Mouse (Mus musculus) hindbrain, embryonic 13.5 days (tissue): ENCODE measurements around the gene Cd2bp2. TPM values are rescaled to one million over a fixed set of nuclear protein-coding genes. Genes with fewer than 3 reads are reported as not detected.

Experiments used
- ATAC-seq: fragments of 200-750 bp; cut with Nextera tagmentation; 2 replicates; pipeline ENCODE4 v1.8.0; 2017; ENCODE audit warnings: moderate TSS enrichment; ENCODE audit not compliant: low FRiP score
- H3K27ac ChIP-seq: fragments of 300-500 bp; sonication (generic); 2 replicates; pipeline ENCODE4 v1.5.1; 2015; ENCODE audit warnings: inconsistent platforms, mild to moderate bottlenecking, moderate library complexity
- H3K27me3 ChIP-seq: fragments of 300-500 bp; sonication (generic); 2 replicates; pipeline ENCODE4 v1.6.1; 2015; ENCODE audit warnings: mild to moderate bottlenecking, inconsistent platforms
- H3K36me3 ChIP-seq: fragments of 300-500 bp; sonication (generic); 2 replicates; pipeline ENCODE4 v1.6.1; 2015; ENCODE audit warnings: mild to moderate bottlenecking, inconsistent platforms
- H3K4me1 ChIP-seq: fragments of 300-500 bp; sonication (generic); replicated peaks from 2 replicates; pipeline ENCODE4 v1.6.1; 2015; ENCODE audit warnings: inconsistent platforms
- H3K4me2 ChIP-seq: fragments of 300-500 bp; sonication (generic); 2 replicates; pipeline ENCODE4 v1.6.1; 2015; ENCODE audit warnings: inconsistent platforms, mild to moderate bottlenecking, moderate library complexity
- H3K4me3 ChIP-seq: fragments of 300-500 bp; sonication (generic); 2 replicates; pipeline ENCODE4 v1.5.1; 2015; ENCODE audit warnings: mild to moderate bottlenecking, inconsistent platforms
- H3K9ac ChIP-seq: fragments of 300-500 bp; sonication (generic); 2 replicates; pipeline ENCODE4 v1.6.1; 2015; ENCODE audit warnings: mild to moderate bottlenecking, inconsistent platforms
- H3K9me3 ChIP-seq: fragments of 300-500 bp; sonication (generic); 2 replicates; pipeline ENCODE4 v1.6.1; 2016; ENCODE audit warnings: inconsistent platforms
- WGBS: fragments of 180-500 bp; shearing (Covaris S2); methylation state at CpG from one replicate; pipeline ENCODE4 v1.1.7; 2015; 5-methylcytosine and 5-hydroxymethylcytosine counted together
- polyA plus RNA-seq: library from polyadenylated mRNA; unstranded; fragments of >200 nt; fragmentation: Nextera tagmentation; extraction: Ambion mirVana; gene quantifications from 2 replicates; pipeline ENCODE4 v1.2.1, GENCODE M21; 2015

Cd2bp2 gene
- polyA plus RNA-seq, 1 experiment from 2014 or later, result 83.1 TPM

- WGBS, result 61% methylated on average over 9 of the region's 9 CpGs
- no peak overlapping the region for H3K9ac ChIP-seq
- no peaks in the 10 kb centered on the region for H3K9me3 ChIP-seq
- H3K36me3 ChIP-seq, result no peaks in the 10 kb centered on the region
- no peaks in the 10 kb centered on the region for H3K4me1 ChIP-seq
- H3K27me3 ChIP-seq, result no peaks in the 10 kb centered on the region
- ATAC-seq, result no peak
- H3K4me3 ChIP-seq, result no peak overlapping the region
- no peak overlapping the region for H3K27ac ChIP-seq
- no peak overlapping the region for H3K4me2 ChIP-seq
Observed at GRCm38 (mm10) chr7:127145387-127146266, 50.2 kb downstream of the Cd2bp2 start.

- Histone ChIP-seq H3K27me3 (no peaks in the 10 kb centered on the region), H3K4me3 (no peak overlapping the region), H3K9ac (no peak overlapping the region), H3K9me3 (no peaks in the 10 kb centered on the region), H3K36me3 (no peaks in the 10 kb centered on the region), H3K27ac (no peak overlapping the region), H3K4me2 (no peak overlapping the region), H3K4me1 (no peaks in the 10 kb centered on the region)
- ATAC-seq, result no peak
- 89% methylated on average over 7 of the region's 7 CpGs for WGBS
Observed at GRCm38 (mm10) chr7:127144412-127144811, 51.4 kb downstream of the Cd2bp2 start.

DNA sequence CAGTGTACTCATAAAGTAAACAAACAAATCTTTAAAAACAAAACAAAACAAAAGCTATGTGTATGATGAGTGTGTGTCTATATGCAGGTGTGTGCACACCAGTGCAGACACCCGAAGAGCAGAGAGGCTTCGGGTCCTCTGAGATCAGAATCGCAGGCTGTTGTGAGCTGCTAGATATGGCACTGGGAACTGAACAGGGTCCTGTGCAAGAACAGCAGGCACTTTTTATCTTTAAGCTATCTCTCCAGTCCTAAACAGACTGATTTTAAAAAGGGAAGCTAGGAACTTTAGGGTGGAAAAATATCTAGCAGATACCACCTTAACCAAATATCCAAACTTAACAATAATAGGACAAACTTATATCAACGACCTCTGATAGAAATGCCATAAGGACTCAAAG lies 53.2 kb downstream of the Cd2bp2 start:
- no peak overlapping the region for H3K4me2 ChIP-seq
- H3K4me1 ChIP-seq, result no peaks in the 10 kb centered on the region
- H3K36me3 ChIP-seq, result no peaks in the 10 kb centered on the region
- H3K9me3 ChIP-seq, result no peaks in the 10 kb centered on the region
- no peak overlapping the region for H3K4me3 ChIP-seq
- ATAC-seq, result no peak
- H3K27me3 ChIP-seq, result no peaks in the 10 kb centered on the region
- no peak overlapping the region for H3K9ac ChIP-seq
- no peak overlapping the region for H3K27ac ChIP-seq
- 93% methylated on average over 4 of the region's 4 CpGs for WGBS

DNA sequence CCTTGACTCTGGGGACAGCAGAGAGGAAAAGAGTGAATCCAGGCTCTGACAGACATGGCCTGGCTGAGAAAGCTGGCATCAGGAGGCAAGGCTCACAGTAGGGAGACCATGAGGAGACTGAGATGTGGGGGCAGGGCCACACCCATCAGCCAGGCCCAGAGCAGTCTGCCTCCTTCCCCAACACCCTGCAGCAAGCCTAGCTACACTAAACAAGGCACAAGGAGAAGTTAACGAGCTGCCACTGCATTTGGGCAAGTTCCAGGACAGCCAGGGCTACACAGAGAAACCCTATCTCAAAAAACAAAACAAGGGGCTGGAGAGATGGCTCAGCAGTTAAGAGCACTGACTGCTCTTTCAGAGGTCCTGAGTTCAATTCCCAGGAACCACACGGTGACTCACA lies 53.6 kb downstream of the Cd2bp2 start:
- no peak for ATAC-seq
- H3K27ac ChIP-seq, result no peak overlapping the region
- no peak overlapping the region for H3K4me3 ChIP-seq
- 54% methylated on average over 2 of the region's 2 CpGs for WGBS
- H3K9ac ChIP-seq, result no peak overlapping the region
- H3K36me3 ChIP-seq, result no peaks in the 10 kb centered on the region
- no peaks in the 10 kb centered on the region for H3K4me1 ChIP-seq
- no peaks in the 10 kb centered on the region for H3K9me3 ChIP-seq
- no peak overlapping the region for H3K4me2 ChIP-seq
- no peaks in the 10 kb centered on the region for H3K27me3 ChIP-seq

Other genes starting within 250 kb of the Cd2bp2 start
- 6.1 and 6.4 TPM in 2 replicates for gene Asphd1, start 246.5 kb downstream of the Cd2bp2 start, polyA plus RNA-seq
- 32.7 and 36.7 TPM in 2 replicates for gene Sez6l2, start 245.5 kb downstream of the Cd2bp2 start, polyA plus RNA-seq
- 109 and 112 TPM in 2 replicates for gene Cdipt, start 220.1 kb downstream of the Cd2bp2 start, polyA plus RNA-seq
- 1.2 and 1.4 TPM in 2 replicates for gene Cdiptos, start 220.0 kb downstream of the Cd2bp2 start, polyA plus RNA-seq
- 4.5 and 5.2 TPM in 2 replicates for gene Mvp, start 181.4 kb downstream of the Cd2bp2 start, polyA plus RNA-seq
- gene Pagr1b, start 179.6 kb downstream of the Cd2bp2 start, polyA plus RNA-seq, result 0.45 and 1.1 TPM in 2 replicates
- 41.8 and 53.4 TPM in 2 replicates for gene Pagr1a, start 178.7 kb downstream of the Cd2bp2 start, polyA plus RNA-seq
- 66.8 and 73.4 TPM in 2 replicates for gene Gm42742, start 175.0 kb downstream of the Cd2bp2 start, polyA plus RNA-seq
- 18.3 and 19.2 TPM in 2 replicates for gene Prrt2, start 174.8 kb downstream of the Cd2bp2 start, polyA plus RNA-seq
- gene Maz, start 169.0 kb downstream of the Cd2bp2 start, polyA plus RNA-seq, result 59.8 and 60.8 TPM in 2 replicates
- 30.2 and 32.6 TPM in 2 replicates for gene Kif22, start 153.6 kb downstream of the Cd2bp2 start, polyA plus RNA-seq
- gene Zg16, start 108.7 kb downstream of the Cd2bp2 start, polyA plus RNA-seq, result not detected in 2 replicates
- 1.5 and 2.1 TPM in 2 replicates for gene AI467606, start 104.7 kb downstream of the Cd2bp2 start, polyA plus RNA-seq
- gene Qprt, start 73.8 kb downstream of the Cd2bp2 start, polyA plus RNA-seq, result 0.54 and 0.68 TPM in 2 replicates
- 0.06 and 0.09 TPM in 2 replicates for gene Spn, start 58.2 kb downstream of the Cd2bp2 start, polyA plus RNA-seq
- gene Tbc1d10b, start 12.4 kb upstream of the Cd2bp2 start, polyA plus RNA-seq, result 28.0 and 31.3 TPM in 2 replicates
- 11.0 and 15.5 TPM in 2 replicates for gene Mylpf, start 12.8 kb upstream of the Cd2bp2 start, polyA plus RNA-seq
- 58.8 and 61.9 TPM in 2 replicates for gene Zfp553, start 37.0 kb upstream of the Cd2bp2 start, polyA plus RNA-seq
- gene Sept1, start 37.1 kb upstream of the Cd2bp2 start, polyA plus RNA-seq, result 21.8 and 23.1 TPM in 2 replicates
- 54.4 and 57.4 TPM in 2 replicates for gene Zfp771, start 48.2 kb upstream of the Cd2bp2 start, polyA plus RNA-seq
- gene Dctpp1, start 64.7 kb upstream of the Cd2bp2 start, polyA plus RNA-seq, result 121 and 124 TPM in 2 replicates
- 59.7 and 60.7 TPM in 2 replicates for gene Sephs2, start 78.0 kb upstream of the Cd2bp2 start, polyA plus RNA-seq
- 0.32 and 0.38 TPM in 2 replicates for gene Itgal, start 100.2 kb upstream of the Cd2bp2 start, polyA plus RNA-seq
- 17.1 and 17.3 TPM in 2 replicates for gene Zfp768, start 149.5 kb upstream of the Cd2bp2 start, polyA plus RNA-seq
- gene Zfp747, start 180.0 kb upstream of the Cd2bp2 start, polyA plus RNA-seq, result 8.1 and 8.6 TPM in 2 replicates
- 5.4 and 5.7 TPM in 2 replicates for gene 9130019O22Rik, start 191.1 kb upstream of the Cd2bp2 start, polyA plus RNA-seq
- 7.7 TPM in 2 replicates for gene E430018J23Rik, start 197.6 kb upstream of the Cd2bp2 start, polyA plus RNA-seq
- 4.0 and 4.8 TPM in 2 replicates for gene Zfp764, start 210.8 kb upstream of the Cd2bp2 start, polyA plus RNA-seq
- 34.1 and 35.0 TPM in 2 replicates for gene Zfp688, start 226.0 kb upstream of the Cd2bp2 start, polyA plus RNA-seq